Mouse (Mus musculus) cerebral cortex, adult 2 months (tissue): ENCODE measurements around the gene Tgfbr3.

ENCODE experiments used
- WGBS: fragments of 180-500 bp; shearing (Covaris S2); methylation state at CpG from one replicate; pipeline ENCODE4 v1.1.7; 2018; 5-methylcytosine and 5-hydroxymethylcytosine counted together

Gene Tgfbr3

GRCm38 (mm10) chr5:107077900-107078299 is 211.5 kb downstream of the Tgfbr3 start:
- 97% methylated on average over 7 of the region's 7 CpGs for WGBS

- 76% methylated on average over 13 of the region's 13 CpGs for WGBS
These were observed 214.3 kb downstream of the Tgfbr3 start for GRCm38 (mm10) chr5:107074980-107075583.

GRCm38 (mm10) chr5:107074350-107074749 is 215.1 kb downstream of the Tgfbr3 start:
- WGBS, result 57% methylated on average over 4 of the region's 4 CpGs

- WGBS, result 57% methylated on average over 3 of the region's 3 CpGs
These were observed 215.9 kb downstream of the Tgfbr3 start for GRCm38 (mm10) chr5:107073536-107073935.

GRCm38 (mm10) chr5:107068146-107068545 is 221.3 kb downstream of the Tgfbr3 start:
- 77% methylated on average over 5 of the region's 5 CpGs for WGBS

- 95% methylated on average over 7 of the region's 7 CpGs for WGBS
These were observed 221.9 kb downstream of the Tgfbr3 start for GRCm38 (mm10) chr5:107067531-107067930.

- 85% methylated on average over 5 of the region's 5 CpGs for WGBS
These were observed 224.5 kb downstream of the Tgfbr3 start for GRCm38 (mm10) chr5:107064922-107065321.

GRCm38 (mm10) chr5:107062229-107062852 is 227.1 kb downstream of the Tgfbr3 start:
- 51% methylated on average over 12 of the region's 12 CpGs for WGBS

- WGBS, result 88% methylated on average over 5 of the region's 5 CpGs
These were observed 229.9 kb downstream of the Tgfbr3 start for GRCm38 (mm10) chr5:107059514-107059913.

- WGBS, result 82% methylated on average over 4 of the region's 4 CpGs
These were observed 230.8 kb downstream of the Tgfbr3 start for GRCm38 (mm10) chr5:107058642-107059041.
